Mouse (Mus musculus) cerebellum, adult 2 months (tissue): ENCODE results near the gene Fam209.

ENCODE experiments used
- CTCF ChIP-seq: fragments of 200-500 bp; IDR thresholded peaks from 2 replicates; pipeline ENCODE4 v1.5.1; 2011; ENCODE audit warnings: low read depth, mild to moderate bottlenecking, control low read depth, low read length, moderate library complexity, borderline replicate concordance; ENCODE audit not compliant: insufficient read depth
- POLR2A ChIP-seq: fragments of 200-500 bp; IDR thresholded peaks from 2 replicates; pipeline ENCODE4 v1.6.1; 2011; ENCODE audit warnings: low read length, control low read depth, borderline replicate concordance; ENCODE audit not compliant: insufficient read depth

GRCm38 (mm10) chr2:172468346-172468819, 3.9 kb upstream of the Fam209 start:
- no peak for TF ChIP-seq POLR2A
- no peak for TF ChIP-seq CTCF
